Mouse (Mus musculus): ENCODE measurements around the gene Smyd5. TPM values are rescaled to one million over a fixed set of nuclear protein-coding genes. Genes with fewer than 3 reads are reported as not detected.

The Smyd5 gene
- polyA plus RNA-seq, 1 experiment from 2014 or later: 14.1 TPM

- Histone ChIP-seq H3K36me3 (ENCODE audit: control insufficient read depth, insufficient read depth, low read length) (peaks cover 45% of the 10 kb centered on the region), H3K4me2 (replicated peaks; ENCODE audit: low read depth) (no peak overlapping the region), H3K4me1 (replicated peaks; ENCODE audit: control insufficient read depth, insufficient read depth) (no peaks in the 10 kb centered on the region), H3K27ac (replicated peaks) (no peak overlapping the region), H3K27me3 (ENCODE audit: control insufficient read depth, insufficient read depth, low read length) (no peaks in the 10 kb centered on the region), H3K9me3 (ENCODE audit: control insufficient read depth, low read length) (no peaks in the 10 kb centered on the region), H3K4me3 (ENCODE audit: low read depth, low read length) (no peak overlapping the region), H3K9ac (ENCODE audit: low read length) (no peak overlapping the region)
- TF ChIP-seq EP300 (optimal IDR thresholded peaks at IDR 0.05) (no peak), CTCF (IDR thresholded peaks at IDR 0.05; ENCODE audit: low read depth) (peak; percentile 67)
- DNase-seq (ENCODE audit: low spot score): no peak
- ATAC-seq (ENCODE audit: low FRiP score, low TSS enrichment): no peak
These were observed 33.6 kb downstream of the Smyd5 start for GRCm38 (mm10) chr6:85465381-85465780.

DNA sequence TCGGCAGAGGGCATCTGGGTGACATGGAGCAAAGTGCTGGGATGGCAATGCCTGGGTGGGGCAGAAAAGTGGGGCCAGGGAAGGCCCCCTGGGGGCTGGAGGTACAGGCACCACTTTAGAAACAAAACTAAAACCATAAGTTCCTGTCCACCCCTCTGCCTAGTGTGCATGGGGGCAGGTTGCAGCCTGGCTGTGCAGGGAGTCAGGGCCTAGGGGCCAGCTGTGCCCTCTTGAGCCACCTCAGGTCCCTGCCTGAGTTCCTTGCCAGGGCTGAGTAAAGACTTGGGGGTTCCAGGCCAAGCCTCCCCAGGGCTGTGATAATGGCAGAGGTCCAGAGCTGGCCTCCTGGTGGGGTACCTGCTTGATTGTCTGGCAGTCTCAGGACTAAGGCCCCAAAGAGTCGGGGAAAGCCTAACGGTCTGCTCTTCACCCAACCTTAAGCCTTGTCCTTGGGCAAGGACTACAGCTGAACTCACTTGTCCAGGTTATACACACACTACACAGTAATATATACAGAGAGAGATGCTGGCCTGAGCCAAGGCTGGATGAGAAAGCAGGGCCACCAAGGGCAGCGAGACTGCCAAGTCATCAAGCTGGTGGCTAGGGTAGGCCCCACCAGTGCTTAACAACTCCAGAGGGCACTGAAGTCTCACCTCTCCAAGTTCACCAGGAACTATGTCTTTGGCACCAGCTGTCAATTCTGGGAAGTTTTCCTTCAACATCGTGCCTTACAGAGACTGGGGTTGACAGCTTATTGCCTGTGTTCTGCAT lies 38.1 kb downstream of the Smyd5 start:
- no peak for TF ChIP-seq CTCF (IDR thresholded peaks at IDR 0.05; ENCODE audit: low read depth)
- no peak for TF ChIP-seq EP300 (optimal IDR thresholded peaks at IDR 0.05)
- peaks cover 21% of the 10 kb centered on the region for H3K36me3 ChIP-seq (ENCODE audit: control insufficient read depth, insufficient read depth, low read length)
- H3K4me2 ChIP-seq (replicated peaks; ENCODE audit: low read depth): no peak overlapping the region
- ATAC-seq (ENCODE audit: low FRiP score, low TSS enrichment): no peak
- no peak for DNase-seq (ENCODE audit: low spot score)
- H3K9ac ChIP-seq (ENCODE audit: low read length): no peak overlapping the region
- H3K27me3 ChIP-seq (ENCODE audit: control insufficient read depth, insufficient read depth, low read length): no peaks in the 10 kb centered on the region
- no peaks in the 10 kb centered on the region for H3K9me3 ChIP-seq (ENCODE audit: control insufficient read depth, low read length)
- no peak overlapping the region for H3K27ac ChIP-seq (replicated peaks)
- no peaks in the 10 kb centered on the region for H3K4me1 ChIP-seq (replicated peaks; ENCODE audit: control insufficient read depth, insufficient read depth)
- 64% methylated on average over 5 of the region's 5 CpGs for WGBS
- no peak overlapping the region for H3K4me3 ChIP-seq (ENCODE audit: low read depth, low read length)

- peaks cover 11% of the 10 kb centered on the region; the same call in 1 of the 2 replicates for H3K36me3 ChIP-seq (ENCODE audit: control insufficient read depth, insufficient read depth, low read length)
- TF ChIP-seq EP300 (optimal IDR thresholded peaks at IDR 0.05) (no peak), CTCF (IDR thresholded peaks at IDR 0.05; ENCODE audit: low read depth) (no peak)
- ATAC-seq (ENCODE audit: low FRiP score, low TSS enrichment) (no peak), DNase-seq (ENCODE audit: low spot score) (no peak)
- H3K4me2 ChIP-seq (replicated peaks; ENCODE audit: low read depth): no peak overlapping the region
- WGBS: 60% methylated on average over 8 of the region's 8 CpGs
- no peaks in the 10 kb centered on the region for H3K9me3 ChIP-seq (ENCODE audit: control insufficient read depth, low read length)
- no peak overlapping the region for H3K9ac ChIP-seq (ENCODE audit: low read length)
- no peaks in the 10 kb centered on the region for H3K27me3 ChIP-seq (ENCODE audit: control insufficient read depth, insufficient read depth, low read length)
- H3K4me1 ChIP-seq (replicated peaks; ENCODE audit: control insufficient read depth, insufficient read depth): no peaks in the 10 kb centered on the region
- H3K4me3 ChIP-seq (ENCODE audit: low read depth, low read length): no peak overlapping the region
- no peak overlapping the region for H3K27ac ChIP-seq (replicated peaks)
These were observed 40.2 kb downstream of the Smyd5 start for GRCm38 (mm10) chr6:85471962-85472361.

- H3K4me2 ChIP-seq (replicated peaks; ENCODE audit: low read depth): no peak overlapping the region
- 62% methylated on average over 5 of the region's 5 CpGs for WGBS
- no peaks in the 10 kb centered on the region for H3K9me3 ChIP-seq (ENCODE audit: control insufficient read depth, low read length)
- no peak overlapping the region for H3K4me3 ChIP-seq (ENCODE audit: low read depth, low read length)
- DNase-seq (ENCODE audit: low spot score): no peak
- H3K27me3 ChIP-seq (ENCODE audit: control insufficient read depth, insufficient read depth, low read length): no peaks in the 10 kb centered on the region
- H3K4me1 ChIP-seq (replicated peaks; ENCODE audit: control insufficient read depth, insufficient read depth): no peaks in the 10 kb centered on the region
- no peak for ATAC-seq (ENCODE audit: low FRiP score, low TSS enrichment)
- TF ChIP-seq CTCF (IDR thresholded peaks at IDR 0.05; ENCODE audit: low read depth): no peak
- TF ChIP-seq EP300 (optimal IDR thresholded peaks at IDR 0.05): no peak
- no peak overlapping the region for H3K27ac ChIP-seq (replicated peaks)
- H3K9ac ChIP-seq (ENCODE audit: low read length): no peak overlapping the region
- peaks cover 5% of the 10 kb centered on the region; the same call in 1 of the 2 replicates for H3K36me3 ChIP-seq (ENCODE audit: control insufficient read depth, insufficient read depth, low read length)
These were observed 40.8 kb downstream of the Smyd5 start for GRCm38 (mm10) chr6:85472542-85472941.

DNA sequence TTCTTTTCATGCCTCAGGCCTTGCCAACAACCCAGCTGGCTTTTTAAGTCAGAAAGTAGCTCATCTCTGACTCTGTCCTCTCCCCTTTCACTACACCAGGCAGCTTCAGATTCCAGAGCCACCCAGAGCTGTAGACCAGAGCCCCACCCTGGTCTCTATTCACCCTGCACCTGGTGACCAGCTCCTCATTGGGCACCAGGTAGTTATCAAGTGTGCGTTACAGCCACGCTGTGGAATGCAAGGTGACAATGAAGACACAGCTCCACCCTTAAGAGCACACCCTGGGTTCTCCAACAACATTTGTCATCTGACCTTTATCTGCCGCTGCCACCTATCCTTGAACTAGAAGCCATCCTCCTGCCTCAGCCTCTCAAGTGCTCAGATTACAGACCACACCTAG lies 43.8 kb downstream of the Smyd5 start:
- Histone ChIP-seq H3K4me1 (replicated peaks; ENCODE audit: control insufficient read depth, insufficient read depth) (no peaks in the 10 kb centered on the region), H3K36me3 (ENCODE audit: control insufficient read depth, insufficient read depth, low read length) (no peaks in the 10 kb centered on the region), H3K27ac (replicated peaks) (no peak overlapping the region), H3K27me3 (ENCODE audit: control insufficient read depth, insufficient read depth, low read length) (no peaks in the 10 kb centered on the region), H3K9me3 (ENCODE audit: control insufficient read depth, low read length) (no peaks in the 10 kb centered on the region), H3K4me3 (ENCODE audit: low read depth, low read length) (no peak overlapping the region), H3K9ac (ENCODE audit: low read length) (no peak overlapping the region), H3K4me2 (replicated peaks; ENCODE audit: low read depth) (no peak overlapping the region)
- DNase-seq (ENCODE audit: low spot score) (no peak), ATAC-seq (ENCODE audit: low FRiP score, low TSS enrichment) (no peak)
- TF ChIP-seq CTCF (IDR thresholded peaks at IDR 0.05; ENCODE audit: low read depth): no peak
- no peak for TF ChIP-seq EP300 (optimal IDR thresholded peaks at IDR 0.05)
- WGBS: 76% methylated on average over 3 of the region's 3 CpGs

GRCm38 (mm10) chr6:85477366-85477917 lies 45.7 kb downstream of the Smyd5 start:
- Histone ChIP-seq H3K9me3 (ENCODE audit: control insufficient read depth, low read length) (no peaks in the 10 kb centered on the region), H3K4me2 (replicated peaks; ENCODE audit: low read depth) (no peak overlapping the region), H3K4me3 (ENCODE audit: low read depth, low read length) (no peak overlapping the region), H3K4me1 (replicated peaks; ENCODE audit: control insufficient read depth, insufficient read depth) (no peaks in the 10 kb centered on the region), H3K27ac (replicated peaks) (no peak overlapping the region), H3K9ac (ENCODE audit: low read length) (no peak overlapping the region), H3K27me3 (ENCODE audit: control insufficient read depth, insufficient read depth, low read length) (no peaks in the 10 kb centered on the region), H3K36me3 (ENCODE audit: control insufficient read depth, insufficient read depth, low read length) (no peaks in the 10 kb centered on the region)
- 36% methylated on average over 10 of the region's 10 CpGs for WGBS
- TF ChIP-seq EP300 (optimal IDR thresholded peaks at IDR 0.05) (no peak), CTCF (IDR thresholded peaks at IDR 0.05; ENCODE audit: low read depth) (peak; percentile 68)
- DNase-seq (ENCODE audit: low spot score) (no peak), ATAC-seq (ENCODE audit: low FRiP score, low TSS enrichment) (peak; percentile 33)

Measured in stomach, postnatal 0 days (tissue).